Mouse (Mus musculus) liver, adult (tissue): ENCODE measurements around the gene Tgfa.

Source experiments
- GATA4 ChIP-seq: IDR thresholded peaks from 2 replicates; pipeline ENCODE4 v1.6.1; 2014; ENCODE audit warnings: mild to moderate bottlenecking, low read length; ENCODE audit not compliant: insufficient replicate concordance

Gene Tgfa

DNA sequence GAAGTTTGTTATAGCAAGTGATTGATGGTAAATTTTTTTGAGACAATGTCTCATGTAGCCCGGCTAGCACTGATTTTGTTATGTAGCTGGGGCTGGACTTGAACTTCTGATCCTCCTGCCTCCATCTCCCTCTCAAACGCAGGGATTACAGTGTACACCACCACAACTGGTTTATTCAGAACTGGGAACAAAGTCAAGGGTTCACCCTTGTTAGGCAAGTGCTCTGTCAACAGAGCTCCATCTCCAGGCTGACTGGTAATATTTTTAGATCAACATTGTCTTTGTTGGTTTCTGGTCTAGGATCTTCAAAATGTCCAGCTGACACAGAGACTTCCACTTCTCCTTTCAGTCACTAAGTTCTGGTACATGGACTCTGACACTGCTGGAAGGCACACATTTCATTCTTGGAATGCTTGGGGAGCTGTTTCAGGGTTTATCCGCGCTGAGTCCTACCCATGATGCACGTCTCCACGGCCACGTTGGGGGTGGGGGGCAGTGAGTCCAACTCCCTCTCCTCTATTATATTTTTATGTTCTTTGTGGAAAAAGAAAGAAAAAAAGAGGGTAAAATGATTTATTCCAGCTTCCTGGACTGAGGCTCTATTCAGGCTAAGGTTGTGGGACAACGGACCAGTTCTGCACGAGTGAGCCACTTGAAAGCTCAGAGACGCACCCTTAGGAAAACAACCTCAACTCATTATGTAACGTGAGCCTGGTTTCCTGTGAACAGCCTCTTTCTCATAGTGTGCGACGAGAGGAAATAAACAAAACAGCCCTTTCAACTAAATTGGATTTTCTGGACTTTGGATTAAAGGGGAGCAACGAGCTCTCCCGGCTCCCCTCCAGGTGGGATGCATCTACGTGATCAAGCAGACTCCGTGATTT lies 14.4 kb downstream of the Tgfa start:
- no peak for TF ChIP-seq GATA4

DNA sequence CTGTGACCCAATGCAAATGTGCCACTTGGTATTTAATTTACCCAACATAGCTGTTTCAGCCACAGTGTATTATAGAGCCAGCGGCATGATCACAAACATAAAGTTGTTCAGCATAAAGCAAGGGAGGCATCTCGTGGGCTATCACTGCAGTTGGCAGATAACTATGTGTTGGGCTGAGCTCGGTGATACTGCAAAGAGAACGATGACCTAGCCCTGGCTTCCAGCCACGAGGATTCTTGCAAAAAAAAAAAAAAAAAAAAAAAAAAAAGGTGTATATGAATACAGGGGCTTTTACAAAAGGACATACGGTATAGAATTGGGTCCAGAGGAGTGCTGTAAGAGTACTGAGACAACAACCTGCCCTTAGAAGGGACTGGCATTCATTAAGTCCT lies 15.0 kb downstream of the Tgfa start:
- no peak for TF ChIP-seq GATA4

DNA sequence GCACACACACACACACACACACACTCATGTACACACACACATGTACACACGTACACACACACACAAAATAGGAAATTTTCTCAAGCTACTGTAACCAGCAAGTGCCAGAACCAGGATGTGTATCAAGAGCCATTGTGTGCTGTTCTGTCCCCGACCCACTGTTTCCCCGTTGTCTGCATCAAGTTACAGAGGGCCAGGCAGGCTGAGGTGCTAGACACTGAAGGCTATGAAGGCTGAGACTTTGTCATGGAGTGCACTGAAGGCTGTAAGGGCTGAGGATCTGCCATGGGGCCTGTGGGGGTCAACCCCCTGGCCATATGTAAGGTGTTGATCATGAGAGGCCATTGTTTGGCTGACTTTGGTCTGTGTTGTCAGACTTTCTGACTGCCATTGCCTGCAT lies 15.6 kb downstream of the Tgfa start:
- TF ChIP-seq GATA4 = no peak

DNA sequence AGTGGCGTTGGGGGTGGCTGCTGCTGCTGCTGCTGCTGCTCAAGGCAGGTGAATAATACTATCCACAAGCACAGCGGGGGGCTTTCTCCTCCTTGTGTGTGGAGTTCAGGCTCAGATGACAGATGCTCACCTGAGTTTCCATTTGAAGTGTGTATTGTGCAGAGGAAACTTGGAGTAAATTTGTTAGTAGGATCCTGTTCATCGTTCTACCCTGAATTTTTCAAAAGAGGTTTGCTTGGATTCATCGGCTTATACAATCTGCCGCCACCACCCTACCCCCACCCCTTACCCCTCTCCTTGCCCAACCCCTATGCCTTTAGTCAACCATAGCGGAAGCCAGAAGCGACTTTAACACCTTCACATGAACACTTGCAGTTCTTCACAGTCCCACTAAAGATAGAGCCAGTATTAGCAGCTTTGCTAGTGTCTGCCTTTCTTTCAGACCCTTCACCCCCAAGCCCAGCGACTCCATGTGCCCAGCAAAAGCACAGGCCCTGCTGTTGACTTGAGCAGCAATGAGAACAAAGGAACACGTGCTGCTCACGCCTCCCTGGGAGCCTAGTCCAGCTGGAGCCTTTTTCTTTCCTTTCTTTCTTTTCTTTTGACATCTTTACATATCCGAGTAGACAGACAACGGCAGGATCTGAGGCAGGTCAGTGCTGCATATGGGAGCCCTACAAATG lies 16.2 kb downstream of the Tgfa start:
- TF ChIP-seq GATA4 = no peak

DNA sequence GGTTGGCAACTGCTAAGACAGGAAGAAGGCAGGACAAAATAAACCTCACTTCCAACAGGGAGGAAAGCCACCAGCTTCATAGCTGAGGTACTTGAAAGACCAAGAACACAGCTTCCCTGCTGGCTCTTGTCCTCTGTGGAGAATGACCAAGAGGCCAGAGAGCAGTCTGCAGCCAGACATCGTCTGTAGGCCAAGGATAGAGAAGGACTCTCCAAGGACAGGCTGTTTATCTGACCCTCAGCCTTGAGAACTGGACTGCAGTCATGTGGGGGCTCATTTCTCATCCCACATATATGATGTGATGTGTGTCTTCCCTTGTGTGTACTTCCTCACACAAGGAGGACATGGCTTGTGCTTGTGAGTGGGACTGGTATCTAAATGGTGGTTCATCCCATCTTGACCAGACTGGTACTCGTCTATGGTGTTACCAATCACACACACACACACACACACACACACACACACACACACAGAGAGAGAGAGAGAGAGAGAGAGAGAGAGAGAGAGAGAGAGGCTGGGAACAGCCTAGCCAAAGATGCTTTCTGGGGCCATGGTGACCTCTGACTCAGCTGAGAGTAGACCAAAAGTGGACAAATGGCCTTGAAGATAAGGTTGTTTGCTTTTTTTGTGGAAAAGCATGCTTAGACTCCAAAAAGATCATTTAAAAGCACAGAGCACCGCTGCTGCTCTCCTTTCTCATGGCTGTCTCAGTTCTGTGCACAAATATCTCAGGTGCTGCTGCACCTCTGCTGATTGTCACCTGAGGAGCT lies 18.0 kb downstream of the Tgfa start:
- TF ChIP-seq GATA4 = no peak

DNA sequence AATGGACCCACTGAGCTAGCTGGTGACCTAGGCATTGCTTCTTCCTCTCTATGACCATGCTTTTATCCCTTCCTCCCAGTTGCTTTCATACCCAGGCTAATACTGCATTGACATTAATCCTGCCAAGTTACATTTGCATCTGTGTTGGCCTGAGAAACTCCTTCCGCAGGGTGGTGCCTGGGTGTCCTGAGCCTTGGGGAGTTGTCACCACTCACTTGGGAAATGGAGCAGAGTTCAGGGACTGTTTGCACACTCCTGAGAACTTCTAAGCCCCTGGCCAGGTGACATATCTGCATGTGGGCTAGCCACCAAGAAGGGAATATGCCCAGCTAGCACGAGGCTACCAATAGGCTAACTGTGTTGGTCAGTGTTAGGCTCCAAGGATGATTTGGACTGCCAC lies 23.0 kb downstream of the Tgfa start:
- no peak for TF ChIP-seq GATA4

DNA sequence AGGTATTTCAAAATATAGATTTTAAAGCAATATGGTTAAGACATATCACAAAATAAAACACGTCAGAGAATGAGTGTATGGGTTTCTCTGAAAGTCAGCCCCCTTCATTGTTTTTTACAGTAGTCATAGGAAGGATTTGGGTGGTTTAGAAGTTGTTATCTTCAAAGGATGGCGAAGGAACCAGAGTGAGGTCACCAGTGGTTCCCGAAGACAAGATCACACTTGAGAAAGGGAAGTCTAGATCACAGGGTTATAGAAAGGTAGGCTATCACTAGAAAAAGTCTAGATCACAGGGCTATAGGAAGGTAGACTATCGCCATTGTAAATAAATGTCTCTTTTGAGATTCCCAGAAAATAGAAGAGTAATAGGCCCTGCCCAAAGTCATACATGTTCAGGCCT lies 23.7 kb downstream of the Tgfa start:
- no peak for TF ChIP-seq GATA4

DNA sequence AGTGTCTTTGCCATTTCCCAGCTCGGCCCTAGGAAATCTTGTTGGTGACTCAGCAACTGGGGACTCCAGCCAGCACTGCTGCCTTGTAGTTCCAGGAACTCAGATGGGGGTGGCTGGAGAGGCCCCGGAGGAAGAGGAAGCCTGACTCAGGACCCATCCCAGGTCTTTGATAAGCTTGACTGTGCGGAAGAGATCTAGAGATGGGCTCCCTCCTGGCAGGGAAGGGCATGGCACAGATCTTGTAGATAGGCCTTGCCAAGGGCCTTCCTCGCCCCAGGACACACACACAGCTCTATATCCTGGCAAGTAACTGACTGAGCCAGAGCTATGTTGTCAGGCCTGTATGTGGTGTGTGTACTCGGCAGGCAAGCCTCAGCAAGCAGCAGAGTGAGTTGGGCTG lies 24.5 kb downstream of the Tgfa start:
- peak; percentile 73; the same call in 1 of the 2 replicates for TF ChIP-seq GATA4

DNA sequence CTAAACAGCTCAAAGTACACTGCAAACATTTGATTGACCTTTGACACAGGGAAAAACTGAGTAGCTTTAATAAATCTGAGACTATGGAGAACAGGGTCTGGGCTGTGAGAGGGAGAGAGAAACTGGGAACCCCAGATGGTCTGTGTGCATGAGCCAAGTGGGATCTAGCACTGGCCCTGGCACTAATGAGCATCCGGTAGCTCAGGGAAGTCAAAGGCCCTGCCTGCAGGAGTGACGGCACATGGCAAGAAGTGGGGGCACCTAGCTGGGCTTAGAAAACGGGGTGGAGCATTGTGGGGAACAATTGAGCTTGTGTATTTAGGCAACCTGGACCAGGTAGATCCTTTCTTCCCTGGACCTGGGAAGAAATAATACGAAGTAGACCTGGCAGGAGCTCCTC lies 25.1 kb downstream of the Tgfa start:
- TF ChIP-seq GATA4 = no peak

DNA sequence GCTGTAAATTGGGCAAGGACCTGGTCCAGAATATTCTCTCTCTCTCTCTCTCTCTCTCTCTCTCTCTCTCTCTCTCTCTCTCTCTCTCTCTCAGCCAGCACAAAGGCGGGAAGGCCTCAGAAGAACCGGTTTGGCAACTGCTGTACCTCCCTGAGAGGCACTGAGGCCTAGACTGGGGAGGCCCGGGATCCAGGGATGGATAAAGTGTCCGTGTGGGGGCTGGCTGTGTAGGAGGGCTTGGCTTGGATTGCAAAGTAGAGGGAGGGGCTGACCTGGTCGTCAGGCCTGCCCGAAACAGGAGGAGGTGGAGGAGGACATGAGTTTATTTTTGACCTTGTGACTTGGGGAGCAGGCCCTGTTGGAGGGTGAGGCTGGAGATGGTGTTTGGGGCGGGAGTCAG lies 27.4 kb downstream of the Tgfa start:
- TF ChIP-seq GATA4 = no peak

DNA sequence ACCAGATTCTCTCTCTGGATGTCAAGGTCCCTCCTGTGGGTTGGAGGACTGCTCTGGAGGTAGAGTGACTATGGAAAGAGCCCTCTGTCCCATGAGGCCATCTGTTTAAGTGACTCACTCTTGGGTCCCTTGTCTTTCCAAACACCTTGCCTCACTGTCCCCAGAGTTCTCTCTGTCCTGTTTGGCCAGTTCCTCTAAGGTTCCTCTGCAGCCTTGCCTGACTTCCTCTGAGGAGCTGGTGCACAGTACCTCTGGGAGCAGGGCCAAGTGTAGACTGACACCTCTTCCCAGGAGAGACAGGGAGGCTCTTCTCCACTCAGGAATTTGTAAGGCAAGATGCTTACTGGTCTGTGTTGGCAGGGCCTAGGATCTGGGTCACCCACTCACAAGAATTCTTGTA lies 30.6 kb downstream of the Tgfa start:
- TF ChIP-seq GATA4 = no peak

DNA sequence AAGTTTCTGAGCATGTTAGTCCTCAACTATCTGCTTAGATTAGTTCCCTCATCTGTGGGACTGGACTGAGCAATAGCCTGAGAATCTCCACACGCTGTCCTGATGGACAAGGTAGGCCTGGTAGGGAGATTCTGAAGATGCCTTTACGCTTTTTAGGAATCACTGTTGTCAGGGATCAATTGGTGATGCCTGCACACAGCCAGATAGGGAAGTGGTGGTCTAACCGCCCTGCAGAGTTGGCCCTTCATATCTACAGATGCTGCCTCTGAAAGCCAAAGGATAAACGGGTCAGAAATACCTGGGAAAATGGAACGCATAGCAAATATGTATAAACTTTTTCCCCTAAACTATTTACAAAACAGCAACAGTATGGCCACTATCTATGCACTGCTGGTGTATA lies 37.3 kb downstream of the Tgfa start:
- no peak for TF ChIP-seq GATA4

DNA sequence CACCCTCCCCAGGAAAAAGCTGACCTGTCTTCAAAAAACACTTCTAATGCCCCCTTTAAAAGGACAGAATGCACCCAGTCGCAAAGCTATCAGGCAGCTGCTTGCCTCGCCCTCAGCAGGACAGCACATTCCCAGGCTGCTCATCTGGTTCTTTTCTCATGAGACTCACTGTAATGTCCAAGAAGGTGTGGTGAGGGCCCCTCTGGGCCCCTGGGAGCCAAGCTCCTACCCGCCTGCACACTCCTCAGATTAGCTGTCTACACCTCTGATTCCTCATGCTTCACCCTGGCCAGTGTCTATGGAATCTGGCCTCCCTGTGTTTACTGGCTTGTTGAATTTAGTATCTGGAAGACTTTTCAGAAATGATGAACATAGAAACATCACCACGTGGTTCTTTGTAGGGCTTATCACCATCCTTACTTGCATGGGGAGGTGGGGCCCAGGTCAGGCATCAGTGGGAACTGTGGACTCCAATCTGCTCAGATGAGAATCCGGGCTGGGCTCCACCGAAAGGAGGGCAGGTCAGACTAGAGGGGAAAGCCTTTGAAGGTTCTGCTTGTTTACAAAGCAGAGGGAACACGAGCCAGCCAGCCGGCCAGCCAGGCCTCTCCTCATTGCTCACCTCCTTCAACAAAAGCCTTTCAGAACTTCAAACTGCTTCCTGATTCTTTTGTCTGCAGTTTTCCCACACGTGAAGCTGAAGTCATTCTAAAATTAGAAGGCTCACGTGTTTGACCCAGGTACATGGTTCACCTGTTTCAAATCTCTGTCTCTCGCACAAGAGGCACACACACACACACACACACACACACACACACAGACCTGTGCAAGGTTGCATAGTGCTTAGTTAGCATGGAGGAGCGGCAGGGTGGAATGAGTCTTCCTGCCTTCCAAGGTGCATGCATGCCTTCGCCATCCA lies 38.7 kb downstream of the Tgfa start:
- TF ChIP-seq GATA4 = no peak

DNA sequence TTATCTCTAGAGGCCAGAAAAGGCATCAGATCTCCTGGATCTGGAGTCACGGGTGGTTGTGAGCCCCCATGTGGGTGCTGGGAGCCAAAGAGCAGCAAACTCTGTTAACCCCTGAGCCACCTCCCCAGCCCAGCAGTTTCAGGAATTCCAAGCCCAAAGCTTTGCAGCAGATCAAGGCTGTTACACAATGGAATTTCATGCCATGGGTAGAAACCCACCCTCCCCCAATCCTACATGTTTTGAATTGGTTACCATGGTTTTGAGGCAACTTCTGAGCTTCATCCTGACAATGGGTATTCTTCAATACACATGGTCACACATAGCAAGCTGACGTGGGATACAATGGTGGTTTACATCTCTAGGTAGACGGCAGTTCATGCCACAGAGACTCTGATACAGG lies 49.8 kb downstream of the Tgfa start:
- no peak for TF ChIP-seq GATA4

DNA sequence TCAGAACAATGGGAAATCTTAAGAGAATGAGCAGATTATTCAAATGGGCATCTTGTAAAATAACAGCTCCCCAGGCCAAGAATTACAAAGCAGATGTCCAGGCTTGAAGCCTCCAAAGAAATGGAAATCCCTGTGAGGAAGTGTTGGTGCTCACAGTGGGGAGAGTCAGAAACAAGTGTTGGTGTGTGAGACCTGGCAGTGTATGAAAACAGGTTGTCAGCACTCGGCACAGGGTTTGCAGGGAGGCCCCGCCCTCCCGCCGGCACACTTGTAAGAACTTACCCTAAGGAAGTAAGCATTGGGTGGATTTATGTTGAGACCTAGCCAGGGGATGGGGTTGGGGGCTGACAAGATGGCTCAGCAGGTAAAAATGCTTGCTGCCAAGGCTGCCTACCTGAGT lies 50.9 kb downstream of the Tgfa start:
- TF ChIP-seq GATA4 = no peak
